Comparison of ENCODE assay signal across 24 mouse cellular contexts in genomic region chr11:80021306-80021705, GRCm38 (mm10). TPM values are rescaled to one million over a fixed set of nuclear protein-coding genes. Genes with fewer than 3 reads are reported as not detected.
DNase-seq lines count a peak whose midpoint lies in the region; ATAC-seq and TF ChIP-seq lines count a peak whose summit lies in the region.
"Had no signal": no experiment of that assay in that cellular context is flagged by ENCODE, and none has a peak within 500 bp of the region (broad histone marks: within the 10 kb centered on the region; RNA-seq: fewer than 3 reads in every experiment).

No protein-coding gene starts in this region.

- TF ChIP-seq EP300 in heart, adult 2 months (IDR thresholded peaks at IDR 0.05; ENCODE audit: insufficient read depth, low read depth, low read length), result no peak

- H3K27ac ChIP-seq in heart, adult 2 months, result no peak overlapping the region
- H3K27ac ChIP-seq in heart, embryonic 12.5 days (ENCODE audit: poor library complexity, severe bottlenecking), result no peak overlapping the region
- H3K27ac ChIP-seq: embryonic facial prominence, embryonic 15.5 days; forebrain, embryonic 15.5 days; hindbrain, embryonic 10.5 days; hindbrain, embryonic 14.5 days had no signal

- H3K36me3 ChIP-seq in heart, adult 2 months (ENCODE audit: control insufficient read depth, insufficient read depth, low read length), result no peaks in the 10 kb centered on the region; the same call in 1 of the 2 replicates
- peaks cover 69% of the 10 kb centered on the region for H3K36me3 ChIP-seq in heart, embryonic 12.5 days

- DNase-seq in heart, adult 2 months, result no peak
- DNase-seq in 416B (ENCODE audit: low read depth) (peak; percentile 38), ES-CJ7 (ENCODE audit: low read depth, low spot score) (peak; percentile 28), ZHBTc4 (ENCODE audit: low read depth, low spot score) (peak; percentile 42)
- no peak for DNase-seq in left cerebral cortex, postnatal 10 days (ENCODE audit: extremely low spot score in 1 of 2, low spot score in 2 of 2)
- DNase-seq: adrenal gland, adult 8-10 months; adrenal gland, postnatal 36 days; cerebellum, adult 11 months; cerebellum, adult 8-10 months; cerebellum, postnatal 14 days; embryo, embryonic 11 days; gastrocnemius, postnatal 10 days; heart, adult 18-20 months; kidney, adult 18-20 months had no signal

- no peaks in the 10 kb centered on the region for H3K9me3 ChIP-seq in heart, embryonic 12.5 days (replicated peaks)
- H3K9me3 ChIP-seq: embryonic facial prominence, embryonic 15.5 days; forebrain, embryonic 15.5 days; hindbrain, embryonic 10.5 days had no signal

- no peak for ATAC-seq in heart, embryonic 12.5 days (ENCODE audit: insufficient number of reproducible peaks, low FRiP score)
- no peak for ATAC-seq in activated CD4-positive, CD25-positive, alpha-beta regulatory T cell, adult 4 months
- ATAC-seq in cerebellum, adult (ENCODE audit: insufficient number of reproducible peaks, low FRiP score, low TSS enrichment), result no peak
- ATAC-seq: forebrain, embryonic 15.5 days; inflammation-experienced regulatory T-cells, adult 6 months had no signal

- H3K79me2 ChIP-seq in heart, adult 2 months (replicated peaks; ENCODE audit: control insufficient read depth, insufficient read depth, low read length), result no peaks in the 10 kb centered on the region

- H3K4me1 ChIP-seq in heart, adult 2 months (ENCODE audit: control insufficient read depth, insufficient read depth, low read length), result no peaks in the 10 kb centered on the region
- no peaks in the 10 kb centered on the region for H3K4me1 ChIP-seq in heart, embryonic 12.5 days (replicated peaks)
- H3K4me1 ChIP-seq: embryonic facial prominence, embryonic 15.5 days; forebrain, embryonic 15.5 days; hindbrain, embryonic 10.5 days had no signal

- no peaks in the 10 kb centered on the region for H3K27me3 ChIP-seq in heart, adult 2 months (ENCODE audit: control insufficient read depth, insufficient read depth, low read length)
- H3K27me3 ChIP-seq in heart, embryonic 12.5 days (replicated peaks), result no peaks in the 10 kb centered on the region
- H3K27me3 ChIP-seq: embryonic facial prominence, embryonic 15.5 days; forebrain, embryonic 15.5 days had no signal

- 0 out of 2 replicates have a peak, but pooled peaks have one; percentile 19 for TF ChIP-seq CTCF in heart, adult 2 months (IDR thresholded peaks at IDR 0.05)

- H3K4me2 ChIP-seq in heart, embryonic 12.5 days, result no peak overlapping the region
- H3K4me2 ChIP-seq: embryonic facial prominence, embryonic 15.5 days; forebrain, embryonic 15.5 days; heart, embryonic 11.5 days; hindbrain, embryonic 14.5 days had no signal

- no peak overlapping the region for H3K4me3 ChIP-seq in heart, adult 2 months
- H3K4me3 ChIP-seq in heart, embryonic 12.5 days, result no peak overlapping the region
- H3K4me3 ChIP-seq: embryonic facial prominence, embryonic 15.5 days; erythroblast, embryonic 14.5 days; forebrain, embryonic 15.5 days; hindbrain, embryonic 10.5 days had no signal

- no peak overlapping the region for H3K9ac ChIP-seq in heart, adult 2 months (ENCODE audit: low read depth, low read length)
- H3K9ac ChIP-seq in heart, embryonic 12.5 days, result no peak overlapping the region
- H3K9ac ChIP-seq: embryonic facial prominence, embryonic 15.5 days; forebrain, embryonic 15.5 days; hindbrain, embryonic 14.5 days had no signal

- intact Hi-C loops in heart, adult 2 months (cut with DNase I), result no loop called here
- intact Hi-C loops in left cerebral cortex, postnatal 10 days (cut with DNase I), result loop anchor here (10.0 kb wide), 1 partner anchor 223 kb away; no protein-coding TSS in a partner anchor

- WGBS in heart, adult 2 months, result 93% methylated on average over 4 of the region's 4 CpGs
- WGBS in heart, embryonic 12.5 days, result 83% methylated on average over 4 of the region's 4 CpGs

- TF ChIP-seq POLR2A in heart, adult 2 months (IDR thresholded peaks at IDR 0.05; ENCODE audit: insufficient read depth, low read depth, low read length), result no peak

RNA-seq across cellular contexts. Expression of gene Suz12, which starts 28.4 kb away (rescaled TPM):
- total RNA-seq in heart, adult 2 months (2021), result 10 to 100 TPM; 23.9 to 26.7 TPM
- polyA plus RNA-seq in heart, adult 2 months (2012; rRNA removed), result 3.7 and 7.8 TPM in 2 replicates
- polyA plus RNA-seq in heart, embryonic 12.5 days (2016; fragmentation: Nextera tagmentation; extraction: Ambion mirVana), result 22.7 and 25.4 TPM in 2 replicates
- polyA plus RNA-seq in activated CD4-positive, CD25-positive, alpha-beta regulatory T cell, adult 4 months (2017; shearing (Covaris generic)), result 10 to 100 TPM; 31.1 to 45.8 TPM
- 10 to 100 TPM; 28.6 to 31.7 TPM for total RNA-seq in left cerebral cortex, postnatal 10 days (2021)

RNA-seq across cellular contexts. Expression of gene Utp6, which starts 59.1 kb away (rescaled TPM):
- 10 to 100 TPM; 25.5 to 26.6 TPM for total RNA-seq in heart, adult 2 months (2021)
- 5.9 and 11.7 TPM in 2 replicates for polyA plus RNA-seq in heart, adult 2 months (2012; rRNA removed)
- polyA plus RNA-seq in heart, embryonic 12.5 days (2016; fragmentation: Nextera tagmentation; extraction: Ambion mirVana), result 39.1 and 40.2 TPM in 2 replicates
- 10 to 100 TPM; 37.9 to 38.9 TPM for polyA plus RNA-seq in activated CD4-positive, CD25-positive, alpha-beta regulatory T cell, adult 4 months (2017; shearing (Covaris generic))
- 10 to 100 TPM; 26.6 to 27.9 TPM for total RNA-seq in left cerebral cortex, postnatal 10 days (2021)

RNA-seq across cellular contexts. Expression of gene Crlf3, which starts 59.5 kb away (rescaled TPM):
- total RNA-seq in heart, adult 2 months (2021), result 10 to 100 TPM; 10.8 to 10.9 TPM
- 8.0 and 11.7 TPM in 2 replicates for polyA plus RNA-seq in heart, adult 2 months (2012; rRNA removed)
- 40.1 and 43.5 TPM in 2 replicates for polyA plus RNA-seq in heart, embryonic 12.5 days (2016; fragmentation: Nextera tagmentation; extraction: Ambion mirVana)
- polyA plus RNA-seq in activated CD4-positive, CD25-positive, alpha-beta regulatory T cell, adult 4 months (2017; shearing (Covaris generic)), result 100 to 1,000 TPM; 125 to 169 TPM
- 10 to 100 TPM; 12.2 to 13.1 TPM for total RNA-seq in left cerebral cortex, postnatal 10 days (2021)

Comparison
In these comparisons a context has a peak if more than half of its experiments do, and no peak if none do; other contexts are left out.
1. DNase-seq: peak in 416B (single experiment), ES-CJ7 (single experiment) and ZHBTc4 (single experiment); none in heart, adult 2 months (0 of 2) and left cerebral cortex, postnatal 10 days (0 of 2).